Mouse (Mus musculus) limb, embryonic 13.5 days (tissue): ENCODE measurements around the gene Ifit3. TPM values are rescaled to one million over a fixed set of nuclear protein-coding genes. Genes with fewer than 3 reads are reported as not detected.
"Not testable (repeated sequence)": the region's sequence is repeated elsewhere in the genome, so short reads cannot be mapped to it uniquely, and the experiment has no call there.

Source experiments
- ATAC-seq: fragments of 200-750 bp; cut with Nextera tagmentation; 2 replicates; pipeline ENCODE4 v1.8.0; 2017; ENCODE audit warnings: low read depth, moderate number of reproducible peaks, moderate TSS enrichment; ENCODE audit not compliant: low FRiP score
- H3K27ac ChIP-seq: fragments of 300-500 bp; sonication (generic); 2 replicates; pipeline ENCODE4 v1.5.1; 2015; ENCODE audit warnings: inconsistent platforms, mild to moderate bottlenecking, moderate library complexity
- H3K27me3 ChIP-seq: fragments of 300-500 bp; sonication (generic); 2 replicates; pipeline ENCODE4 v1.6.1; 2015; ENCODE audit warnings: mild to moderate bottlenecking, inconsistent platforms
- H3K36me3 ChIP-seq: fragments of 300-500 bp; sonication (generic); 2 replicates; pipeline ENCODE4 v1.6.1; 2015; ENCODE audit warnings: inconsistent platforms, mild to moderate bottlenecking, moderate library complexity
- H3K4me1 ChIP-seq: fragments of 300-500 bp; sonication (generic); 2 replicates; pipeline ENCODE4 v1.6.1; 2015; ENCODE audit warnings: inconsistent platforms
- H3K4me2 ChIP-seq: fragments of 300-500 bp; sonication (generic); replicated peaks from 2 replicates; pipeline ENCODE4 v1.6.1; 2015; ENCODE audit warnings: inconsistent platforms, mild to moderate bottlenecking, moderate library complexity
- H3K4me3 ChIP-seq: fragments of 300-500 bp; sonication (generic); 2 replicates; pipeline ENCODE4 v1.5.1; 2015; ENCODE audit warnings: moderate library complexity, mild to moderate bottlenecking, inconsistent platforms
- H3K9ac ChIP-seq: fragments of 300-500 bp; sonication (generic); 2 replicates; pipeline ENCODE4 v1.6.1; 2015; ENCODE audit warnings: mild to moderate bottlenecking, inconsistent platforms
- H3K9me3 ChIP-seq: fragments of 300-500 bp; sonication (generic); 2 replicates; pipeline ENCODE4 v1.6.1; 2016; ENCODE audit warnings: inconsistent platforms
- WGBS: fragments of 180-500 bp; shearing (Covaris S2); methylation state at CpG from one replicate; pipeline ENCODE4 v1.1.7; 2015; 5-methylcytosine and 5-hydroxymethylcytosine counted together
- polyA plus RNA-seq: library from polyadenylated mRNA; unstranded; fragments of >200 nt; fragmentation: Nextera tagmentation; extraction: Ambion mirVana; gene quantifications from 2 replicates; pipeline ENCODE4 v1.2.1, GENCODE M21; 2015

The Ifit3 gene
- polyA plus RNA-seq, 1 experiment from 2014 or later = 1.7 TPM

DNA sequence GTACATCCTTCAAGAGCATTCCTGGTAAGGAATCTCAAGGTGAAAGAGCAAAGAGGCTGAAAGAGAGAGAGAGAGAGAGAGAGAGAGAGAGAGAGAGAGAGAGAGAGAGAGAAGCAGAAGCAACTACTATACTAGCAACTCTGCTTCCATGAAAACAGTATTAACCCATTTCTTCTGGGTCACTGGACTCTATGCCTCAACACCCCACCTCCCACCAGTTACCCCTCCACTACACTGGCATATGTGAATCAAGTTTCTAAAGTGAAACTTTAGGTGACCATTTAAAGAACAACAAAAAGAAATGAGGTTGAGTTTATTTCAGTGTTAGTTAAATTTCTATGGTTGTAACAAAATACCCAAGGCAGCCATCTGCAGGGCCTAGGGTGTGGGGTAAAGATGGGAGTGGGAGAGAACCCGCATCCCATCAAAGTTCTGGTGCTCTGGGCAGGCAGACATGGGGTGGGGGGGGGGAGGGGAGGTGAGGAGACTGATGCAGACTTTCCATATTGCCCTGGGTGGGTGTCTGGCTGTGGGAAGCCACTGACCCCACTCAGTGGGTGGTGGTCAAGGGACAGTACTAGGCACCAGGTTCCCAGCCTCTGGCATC lies 17.1 kb upstream of the Ifit3 start:
- Histone ChIP-seq H3K9me3 (no peaks in the 10 kb centered on the region), H3K27ac (no peak overlapping the region), H3K36me3 (no peaks in the 10 kb centered on the region), H3K4me1 (peaks cover 22% of the 10 kb centered on the region), H3K9ac (no peak overlapping the region), H3K4me2 (no peak overlapping the region), H3K4me3 (no peak overlapping the region), H3K27me3 (no peaks in the 10 kb centered on the region)
- ATAC-seq = no peak
- WGBS = 88% methylated on average over 1 of the region's 1 CpGs

DNA sequence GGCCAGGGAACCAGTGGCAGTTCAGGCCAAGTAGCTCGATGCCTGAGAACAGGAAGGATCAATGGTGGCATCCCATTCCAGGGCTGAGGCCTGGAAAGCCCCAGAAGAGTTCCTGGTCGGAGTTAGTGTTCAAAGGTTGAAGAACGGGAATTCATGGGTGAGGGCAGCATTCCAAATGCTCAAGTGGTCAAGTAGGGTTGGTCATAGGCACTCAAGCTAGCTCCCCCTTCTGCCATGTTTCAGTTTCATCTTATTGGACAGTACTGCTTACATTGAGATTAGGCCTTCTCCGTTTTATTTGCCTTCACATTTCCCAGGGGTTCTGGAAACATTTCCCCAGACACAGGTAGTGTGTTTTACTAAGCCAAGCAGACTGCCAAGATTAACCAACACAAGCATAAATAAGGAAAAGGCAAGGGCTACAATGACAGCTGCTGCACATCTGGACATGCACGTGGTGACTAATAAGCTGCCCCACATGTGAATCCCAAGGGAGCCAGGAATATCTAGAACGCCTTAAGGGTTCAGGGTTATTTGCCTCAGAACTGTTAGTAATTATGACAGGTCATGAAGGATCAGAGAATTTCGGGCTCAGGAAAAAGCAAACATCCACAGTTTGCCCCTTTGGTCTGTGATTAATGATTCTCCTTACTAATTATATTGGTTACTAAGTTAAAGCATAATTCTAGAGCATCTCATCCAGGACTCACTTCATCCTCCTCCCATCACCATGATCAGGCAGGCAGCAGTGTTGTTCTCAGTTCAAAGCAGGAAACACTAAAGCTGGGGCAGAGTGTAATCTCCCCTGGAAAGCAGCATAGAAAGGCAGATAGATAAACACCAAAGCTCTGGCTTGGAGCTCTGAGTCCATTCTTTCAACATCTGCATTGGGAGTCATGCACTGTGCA lies 14.1 kb upstream of the Ifit3 start:
- 42% methylated on average over 7 of the region's 7 CpGs for WGBS

DNA sequence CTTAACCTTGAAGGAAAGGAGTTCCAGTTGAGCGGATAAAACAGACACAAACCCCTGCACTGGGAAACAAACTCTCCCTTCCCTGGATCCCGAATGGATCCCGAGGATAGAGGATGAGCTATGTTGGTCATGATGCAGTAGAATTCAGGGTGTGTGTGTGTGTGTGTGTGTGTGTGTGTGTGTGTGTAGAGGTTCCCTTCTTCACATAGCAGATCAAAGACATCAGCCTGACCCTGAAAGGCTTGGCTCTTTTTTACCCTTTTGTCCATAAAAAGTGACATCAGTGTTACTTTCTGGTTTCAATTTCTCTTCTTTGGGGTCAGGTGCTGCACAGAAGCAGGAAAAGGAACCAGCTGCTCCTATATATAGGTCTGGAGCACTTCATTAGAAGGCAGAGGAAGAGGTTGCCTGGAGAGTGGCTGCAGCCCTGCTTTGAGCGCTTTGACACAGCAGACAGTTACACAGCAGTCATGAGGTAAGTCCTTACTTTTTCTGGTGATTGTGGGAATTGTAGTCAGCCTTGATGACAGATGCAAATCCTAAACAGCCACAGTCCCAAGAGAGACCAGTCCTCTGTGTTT lies 13.3 kb upstream of the Ifit3 start:
- Histone ChIP-seq H3K9me3 (no peaks in the 10 kb centered on the region), H3K27me3 (no peaks in the 10 kb centered on the region), H3K4me2 (no peak overlapping the region), H3K9ac (no peak overlapping the region), H3K4me3 (no peak overlapping the region), H3K27ac (no peak overlapping the region), H3K36me3 (peaks cover 11% of the 10 kb centered on the region; the same call in 1 of the 2 replicates), H3K4me1 (peaks cover 24% of the 10 kb centered on the region)
- ATAC-seq = no peak
- WGBS = 68% methylated on average over 4 of the region's 4 CpGs

More for the DNA sequence above, 14.1 kb upstream of the Ifit3 start:
- Histone ChIP-seq H3K4me3 (no peak overlapping the region), H3K36me3 (peaks cover 11% of the 10 kb centered on the region; the same call in 1 of the 2 replicates), H3K9me3 (no peaks in the 10 kb centered on the region), H3K4me2 (no peak overlapping the region), H3K27me3 (no peaks in the 10 kb centered on the region), H3K4me1 (peaks cover 24% of the 10 kb centered on the region), H3K27ac (no peak overlapping the region), H3K9ac (no peak overlapping the region)
- no peak for ATAC-seq

DNA sequence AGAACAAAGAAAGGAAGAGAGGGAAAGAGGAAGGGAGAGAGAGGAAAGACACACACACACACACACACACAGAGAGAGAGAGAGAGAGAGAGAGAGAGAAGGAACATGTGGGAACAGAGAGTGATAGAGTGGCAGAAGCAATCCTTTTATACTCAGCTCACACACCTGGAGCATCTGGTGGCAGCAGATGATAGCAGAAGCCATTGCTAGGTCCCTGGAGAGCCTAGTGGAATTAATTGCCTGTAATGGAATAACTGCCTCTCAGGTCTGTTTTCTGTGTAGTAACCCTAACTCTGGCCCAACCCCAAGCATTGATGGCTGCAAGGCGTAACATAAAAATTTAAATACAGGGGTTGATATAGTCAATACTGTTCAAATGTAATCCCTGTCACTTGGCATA lies 12.3 kb upstream of the Ifit3 start:
- Histone ChIP-seq H3K4me2 (no peak overlapping the region), H3K9ac (no peak overlapping the region), H3K9me3 (no peaks in the 10 kb centered on the region), H3K27me3 (no peaks in the 10 kb centered on the region), H3K4me1 (peaks cover 24% of the 10 kb centered on the region), H3K36me3 (peaks cover 11% of the 10 kb centered on the region; the same call in 1 of the 2 replicates), H3K27ac (no peak overlapping the region), H3K4me3 (no peak overlapping the region)
- 67% methylated on average over 1 of the region's 1 CpGs for WGBS
- no peak for ATAC-seq

DNA sequence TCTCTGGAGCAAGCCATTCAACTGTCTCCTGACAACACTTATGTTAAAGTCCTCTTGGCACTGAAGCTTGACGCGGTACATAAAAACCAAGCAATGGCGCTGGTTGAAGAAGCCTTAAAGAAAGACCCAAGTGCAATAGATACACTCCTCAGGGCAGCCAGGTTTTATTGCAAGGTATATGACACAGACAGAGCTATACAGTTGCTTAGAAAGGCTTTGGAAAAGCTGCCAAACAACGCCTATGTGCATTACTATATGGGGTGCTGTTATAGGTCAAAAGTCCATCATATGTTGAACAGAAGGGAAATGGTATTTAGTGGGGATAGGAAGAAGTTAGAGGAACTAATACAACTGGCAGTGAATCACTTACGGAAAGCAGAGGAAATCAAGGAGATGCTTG lies 9.7 kb upstream of the Ifit3 start:
- WGBS = 88% methylated on average over 5 of the region's 5 CpGs
- Histone ChIP-seq H3K27ac (no peak overlapping the region), H3K9ac (no peak overlapping the region), H3K27me3 (no peaks in the 10 kb centered on the region), H3K4me3 (no peak overlapping the region), H3K36me3 (peaks cover 11% of the 10 kb centered on the region; the same call in 1 of the 2 replicates), H3K9me3 (no peaks in the 10 kb centered on the region), H3K4me2 (no peak overlapping the region), H3K4me1 (peaks cover 23% of the 10 kb centered on the region)
- ATAC-seq = no peak

DNA sequence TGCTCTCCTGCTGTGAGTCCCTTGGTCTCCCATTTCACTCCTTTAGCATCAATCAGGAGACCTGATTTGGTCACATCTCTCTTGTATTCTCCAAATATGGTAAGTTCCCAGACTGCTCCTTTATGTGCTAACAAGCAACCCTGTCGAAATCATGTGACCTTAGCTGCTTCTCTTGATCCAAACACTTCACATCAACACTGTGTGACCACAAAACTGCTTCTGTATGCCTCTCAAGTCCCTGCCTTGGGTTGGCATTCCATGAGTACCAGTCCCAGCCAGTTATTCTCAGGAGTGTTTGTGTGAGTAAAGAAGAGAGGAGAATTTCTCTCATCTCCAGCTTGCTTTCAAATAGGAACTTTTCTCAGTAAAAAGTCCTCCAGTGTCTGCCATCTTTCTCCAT lies 6.2 kb upstream of the Ifit3 start:
- Histone ChIP-seq H3K4me3 (no peak overlapping the region), H3K27me3 (no peaks in the 10 kb centered on the region), H3K27ac (no peak overlapping the region), H3K36me3 (peaks cover 11% of the 10 kb centered on the region; the same call in 1 of the 2 replicates), H3K9me3 (no peaks in the 10 kb centered on the region), H3K4me1 (no peaks in the 10 kb centered on the region), H3K9ac (no peak overlapping the region), H3K4me2 (no peak overlapping the region)
- 68% methylated on average over 1 of the region's 1 CpGs for WGBS
- no peak for ATAC-seq

DNA sequence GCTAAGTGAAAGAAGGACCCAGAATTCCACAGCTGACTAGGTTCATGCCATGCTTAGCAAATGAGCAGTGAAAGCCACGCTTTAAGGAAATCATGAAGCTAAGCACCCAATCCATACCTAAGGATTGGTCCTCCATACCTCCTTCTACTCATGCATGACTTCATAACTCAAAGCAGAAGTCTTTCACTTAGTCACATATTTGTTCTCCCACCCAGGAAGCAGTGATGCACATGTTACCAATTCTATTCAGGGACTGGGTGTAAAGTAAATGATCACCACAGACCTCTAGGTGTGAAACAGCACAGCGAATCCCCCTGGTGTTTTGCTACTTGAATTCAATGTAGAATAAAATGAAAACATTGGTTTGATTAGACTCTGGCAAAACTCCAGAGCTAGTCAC lies 635 bp upstream of the Ifit3 start:
- not testable (repeated sequence) for H3K4me1 ChIP-seq, H3K27me3 ChIP-seq, H3K9me3 ChIP-seq, H3K4me3 ChIP-seq, H3K4me2 ChIP-seq, H3K27ac ChIP-seq, H3K9ac ChIP-seq, H3K36me3 ChIP-seq
- peak; percentile 51; the same call in 1 of the 2 replicates for ATAC-seq
- WGBS = 61% methylated on average over 2 of the region's 2 CpGs

DNA sequence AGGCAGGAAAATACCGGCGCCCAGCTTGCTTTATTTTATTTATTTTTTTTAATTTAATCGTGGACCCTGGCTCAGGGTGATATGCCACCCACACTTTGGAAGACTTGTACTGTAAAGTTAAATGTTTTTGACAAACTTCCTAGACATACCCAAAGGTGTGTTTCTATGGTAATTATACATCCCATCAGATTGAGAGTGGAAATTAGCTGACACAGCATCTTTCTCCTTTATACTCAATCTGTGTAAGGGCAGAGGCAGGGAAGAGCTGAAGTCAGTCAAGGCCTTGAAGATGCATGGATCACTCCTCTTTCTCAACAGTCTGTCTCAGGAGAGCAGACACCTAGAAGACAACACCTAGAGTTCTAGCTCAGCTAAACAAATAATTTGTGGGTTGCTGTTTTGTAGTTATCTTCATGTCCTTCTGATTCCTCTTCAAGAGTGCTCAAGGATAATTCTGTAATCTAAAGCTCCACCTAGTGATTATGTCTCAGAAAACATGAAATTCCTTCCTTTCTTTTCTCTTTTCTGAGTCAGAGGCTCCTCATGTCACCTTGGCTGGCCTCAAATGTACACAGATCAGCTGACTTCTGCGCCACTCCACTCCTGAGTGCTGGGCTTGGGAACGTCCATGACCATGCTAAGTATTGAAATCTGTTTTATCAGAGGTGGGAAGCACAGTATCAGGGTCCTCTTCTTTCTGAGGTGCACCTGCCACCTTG lies 2.6 kb downstream of the Ifit3 start:
- not testable (repeated sequence) for H3K9me3 ChIP-seq, H3K36me3 ChIP-seq, ATAC-seq, H3K27me3 ChIP-seq, H3K4me3 ChIP-seq, H3K4me2 ChIP-seq, H3K4me1 ChIP-seq, H3K27ac ChIP-seq, H3K9ac ChIP-seq
- 71% methylated on average over 5 of the region's 5 CpGs for WGBS

DNA sequence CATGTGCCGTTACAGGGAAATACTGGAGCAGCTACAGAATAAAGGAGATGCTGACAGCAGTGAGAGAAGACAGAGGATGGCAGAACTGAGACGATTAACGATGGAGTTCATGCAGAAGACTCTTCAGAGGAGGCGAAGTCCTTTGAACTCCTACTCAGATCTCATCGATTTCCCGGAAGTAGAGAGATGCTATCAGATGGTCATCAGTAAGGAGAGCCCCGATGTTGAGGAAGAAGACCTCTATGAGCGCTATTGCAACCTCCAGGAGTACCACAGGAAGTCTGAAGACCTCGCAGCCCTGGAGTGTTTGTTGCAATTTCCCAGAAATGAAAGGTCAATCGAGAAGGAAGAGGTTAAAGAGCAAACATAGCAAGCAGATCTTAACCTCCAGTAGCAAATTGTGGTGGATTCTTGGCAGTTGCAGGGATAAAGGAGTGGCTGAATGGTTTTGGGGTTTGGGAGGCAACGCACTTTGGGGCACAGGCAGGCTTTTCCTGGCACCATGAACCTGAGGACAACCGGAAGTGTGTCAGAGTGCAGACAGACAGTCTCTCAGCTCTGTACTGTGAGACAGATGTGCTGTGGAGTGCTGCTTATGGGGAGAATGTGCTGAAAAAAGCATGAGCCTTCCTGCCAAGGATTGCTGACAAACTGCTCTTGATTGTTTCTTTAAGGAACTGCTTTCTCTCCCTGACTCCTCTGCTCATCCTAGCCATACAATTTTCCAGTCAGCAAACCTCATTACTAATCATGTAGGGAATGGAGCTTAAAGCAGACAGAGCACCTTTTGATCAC lies 4.8 kb downstream of the Ifit3 start:
- H3K4me3 ChIP-seq, H3K4me1 ChIP-seq, H3K27ac ChIP-seq, H3K9ac ChIP-seq, H3K36me3 ChIP-seq, H3K27me3 ChIP-seq, H3K9me3 ChIP-seq, ATAC-seq, H3K4me2 ChIP-seq: not testable (repeated sequence)
- WGBS = 74% methylated on average over 9 of the region's 12 CpGs

DNA sequence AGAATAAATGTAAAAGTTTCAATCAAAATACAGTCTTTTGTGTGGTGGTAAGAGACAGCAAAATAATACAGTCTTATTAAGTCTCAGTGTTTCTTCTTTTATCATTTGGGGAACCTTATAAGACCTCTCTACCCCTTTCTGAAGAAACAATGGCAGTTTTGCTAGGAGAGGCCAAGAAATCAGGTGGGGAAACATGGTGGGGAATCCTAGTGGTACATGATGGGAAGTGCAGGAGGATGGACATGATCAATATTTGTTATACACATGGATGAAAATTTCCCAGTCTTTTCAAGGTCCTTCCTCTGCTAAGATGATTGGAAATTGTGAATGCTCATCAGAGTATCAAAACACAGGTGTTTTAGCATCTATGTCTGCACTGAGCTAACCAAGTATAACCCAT lies 5.6 kb downstream of the Ifit3 start:
- Histone ChIP-seq H3K9ac (no peak overlapping the region), H3K9me3 (no peaks in the 10 kb centered on the region), H3K4me3 (no peak overlapping the region), H3K27me3 (no peaks in the 10 kb centered on the region), H3K27ac (no peak overlapping the region), H3K4me1 (no peaks in the 10 kb centered on the region), H3K36me3 (no peaks in the 10 kb centered on the region), H3K4me2 (no peak overlapping the region)
- ATAC-seq = no peak

DNA sequence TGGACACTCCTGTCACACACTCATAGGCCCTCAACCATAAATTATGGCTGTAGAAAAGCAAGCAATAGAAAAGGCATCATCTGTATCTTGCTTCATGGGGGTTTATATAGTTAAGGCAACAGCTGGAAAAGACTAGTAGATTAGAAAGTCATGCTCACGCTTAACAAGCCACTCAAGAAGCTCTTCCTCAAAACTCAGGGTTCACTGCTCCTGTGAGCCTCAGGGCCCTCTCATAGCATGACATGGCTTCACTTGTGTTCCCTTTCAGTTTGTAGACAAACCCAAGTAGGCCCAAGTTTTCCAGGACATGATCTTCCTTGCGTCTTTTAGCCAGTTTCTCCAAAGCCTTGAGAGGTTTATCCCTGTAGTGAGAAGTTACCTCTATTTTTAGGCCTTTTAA lies 10.1 kb downstream of the Ifit3 start:
- H3K9ac ChIP-seq = no peak overlapping the region
- H3K9me3 ChIP-seq = no peaks in the 10 kb centered on the region
- H3K27ac ChIP-seq = no peak overlapping the region
- no peaks in the 10 kb centered on the region for H3K27me3 ChIP-seq
- ATAC-seq = no peak
- WGBS = 89% methylated on average over 2 of the region's 2 CpGs
- no peak overlapping the region for H3K4me2 ChIP-seq
- H3K36me3 ChIP-seq = no peaks in the 10 kb centered on the region
- no peak overlapping the region for H3K4me3 ChIP-seq
- peaks cover 2% of the 10 kb centered on the region for H3K4me1 ChIP-seq
